Mouse (Mus musculus) forebrain, embryonic 10.5 days (tissue): Measurements from ENCODE around the gene Nt5dc1. TPM values are rescaled to one million over a fixed set of nuclear protein-coding genes. Genes with fewer than 3 reads are reported as not detected.
"Not testable (repeated sequence)": the region's sequence is repeated elsewhere in the genome, so short reads cannot be mapped to it uniquely, and the experiment has no call there.

Experiments used
- DNase-seq: peaks from one replicate; pipeline ENCODE4 v3.0.0-alpha.2; 2017; ENCODE audit warnings: low spot score; ENCODE audit errors: extremely low spot score
- H3K27ac ChIP-seq: fragments of 300-500 bp; sonication (generic); 2 replicates; pipeline ENCODE4 v1.5.1; 2016; ENCODE audit warnings: mild to moderate bottlenecking
- H3K27me3 ChIP-seq: fragments of 300-500 bp; sonication (generic); 2 replicates; pipeline ENCODE4 v1.6.1; 2016; ENCODE audit warnings: mild to moderate bottlenecking; ENCODE audit not compliant: poor library complexity, severe bottlenecking
- H3K36me3 ChIP-seq: fragments of 300-500 bp; sonication (generic); replicated peaks from 2 replicates; pipeline ENCODE4 v1.6.1; 2016; ENCODE audit warnings: mild to moderate bottlenecking, moderate library complexity
- H3K4me1 ChIP-seq: fragments of 300-500 bp; sonication (generic); 2 replicates; pipeline ENCODE4 v1.6.1; 2016
- H3K4me3 ChIP-seq: fragments of 300-500 bp; sonication (generic); 2 replicates; pipeline ENCODE4 v1.5.1; 2016; ENCODE audit warnings: mild to moderate bottlenecking, moderate library complexity
- H3K9me3 ChIP-seq: fragments of 300-500 bp; sonication (generic); 2 replicates; pipeline ENCODE4 v1.6.1; 2016; ENCODE audit warnings: mild to moderate bottlenecking, moderate library complexity
- WGBS: fragments of 180-500 bp; shearing (Covaris S2); methylation state at CpG from one replicate; pipeline ENCODE4 v1.1.7; 2016; 5-methylcytosine and 5-hydroxymethylcytosine counted together
- polyA plus RNA-seq: library from polyadenylated mRNA; unstranded; fragments of >200 nt; fragmentation: Nextera tagmentation; extraction: Ambion mirVana; gene quantifications from 2 replicates; pipeline ENCODE4 v1.2.1, GENCODE M21; 2016

Nt5dc1 gene
- 8.8 and 9.8 TPM in 2 replicates for polyA plus RNA-seq

GRCm38 (mm10) chr10:34418204-34418756 is at the start of gene Nt5dc1:
Nt5dc1 (minus strand) TSS chr10:34418552.
- Histone ChIP-seq H3K27ac (peak within 1 kb of the TSS; percentile 91), H3K4me3 (peak within 1 kb of the TSS; percentile 74), H3K36me3 (no peaks in the 10 kb centered on the region), H3K9me3 (no peaks in the 10 kb centered on the region), H3K4me1 (peaks cover 13% of the 10 kb centered on the region), H3K27me3 (no peaks in the 10 kb centered on the region)
- DNase-seq = peak; percentile 98
- under 1% methylated on average over 49 of the region's 49 CpGs for WGBS

- no peaks in the 10 kb centered on the region for H3K36me3 ChIP-seq
- H3K4me1 ChIP-seq = peaks cover 4% of the 10 kb centered on the region; the same call in 1 of the 2 replicates
- no peaks in the 10 kb centered on the region for H3K27me3 ChIP-seq
- H3K27ac ChIP-seq = no peak overlapping the region
- no peaks in the 10 kb centered on the region for H3K9me3 ChIP-seq
- H3K4me3 ChIP-seq = no peak overlapping the region
- 91% methylated on average over 4 of the region's 4 CpGs for WGBS
- DNase-seq = no peak
Measured at GRCm38 (mm10) chr10:34464321-34464720, 46.0 kb upstream of the Nt5dc1 start.

GRCm38 (mm10) chr10:34461451-34461850 is 43.1 kb upstream of the Nt5dc1 start:
- H3K27ac ChIP-seq = no peak overlapping the region
- DNase-seq = no peak
- H3K4me1 ChIP-seq = no peaks in the 10 kb centered on the region
- no peaks in the 10 kb centered on the region for H3K36me3 ChIP-seq
- H3K4me3 ChIP-seq = no peak overlapping the region
- WGBS = 93% methylated on average over 4 of the region's 4 CpGs
- no peaks in the 10 kb centered on the region for H3K27me3 ChIP-seq
- H3K9me3 ChIP-seq = no peaks in the 10 kb centered on the region

- H3K4me3 ChIP-seq = no peak overlapping the region
- H3K27ac ChIP-seq = no peak overlapping the region
- no peak for DNase-seq
- no peaks in the 10 kb centered on the region for H3K9me3 ChIP-seq
- H3K36me3 ChIP-seq = no peaks in the 10 kb centered on the region
- no peaks in the 10 kb centered on the region for H3K27me3 ChIP-seq
- WGBS = 81% methylated on average over 1 of the region's 1 CpGs
- H3K4me1 ChIP-seq = no peaks in the 10 kb centered on the region
Measured at GRCm38 (mm10) chr10:34449469-34449868, 31.1 kb upstream of the Nt5dc1 start.

- 92% methylated on average over 7 of the region's 14 CpGs for WGBS
- H3K9me3 ChIP-seq, H3K4me3 ChIP-seq, H3K4me1 ChIP-seq, H3K27me3 ChIP-seq, H3K36me3 ChIP-seq, DNase-seq, H3K27ac ChIP-seq: not testable (repeated sequence)
Measured at GRCm38 (mm10) chr10:34434191-34434590, 15.8 kb upstream of the Nt5dc1 start.

GRCm38 (mm10) chr10:34431783-34432182 is 13.4 kb upstream of the Nt5dc1 start:
- Histone ChIP-seq H3K36me3 (no peaks in the 10 kb centered on the region), H3K27me3 (no peaks in the 10 kb centered on the region), H3K4me3 (no peak overlapping the region), H3K27ac (no peak overlapping the region), H3K4me1 (no peaks in the 10 kb centered on the region), H3K9me3 (no peaks in the 10 kb centered on the region)
- DNase-seq = no peak

GRCm38 (mm10) chr10:34418794-34419193 is 442 bp upstream of the Nt5dc1 start:
- H3K4me3 ChIP-seq = peak overlapping the region; percentile 74
- H3K27ac ChIP-seq = peak overlapping the region; percentile 91; the same call in 1 of the 2 replicates
- H3K36me3 ChIP-seq, DNase-seq, H3K27me3 ChIP-seq, H3K9me3 ChIP-seq: not testable (repeated sequence)
- peaks cover 13% of the 10 kb centered on the region for H3K4me1 ChIP-seq
- WGBS = 86% methylated on average over 4 of the region's 4 CpGs

- Histone ChIP-seq H3K9me3 (no peaks in the 10 kb centered on the region), H3K36me3 (peaks cover 26% of the 10 kb centered on the region), H3K27me3 (no peaks in the 10 kb centered on the region), H3K4me3 (no peak overlapping the region), H3K4me1 (no peaks in the 10 kb centered on the region), H3K27ac (no peak overlapping the region)
- DNase-seq = no peak
Measured at GRCm38 (mm10) chr10:34399267-34399666, 19.1 kb downstream of the Nt5dc1 start.

- H3K9me3 ChIP-seq = no peaks in the 10 kb centered on the region
- DNase-seq = no peak
- H3K27ac ChIP-seq = no peak overlapping the region
- WGBS = 88% methylated on average over 4 of the region's 4 CpGs
- H3K4me1 ChIP-seq = no peaks in the 10 kb centered on the region
- no peak overlapping the region for H3K4me3 ChIP-seq
- H3K27me3 ChIP-seq = no peaks in the 10 kb centered on the region
- H3K36me3 ChIP-seq = peaks cover 13% of the 10 kb centered on the region
Measured at GRCm38 (mm10) chr10:34396959-34397358, 21.4 kb downstream of the Nt5dc1 start.

GRCm38 (mm10) chr10:34389681-34390080 is 28.7 kb downstream of the Nt5dc1 start, which contains the start of gene Col10a1:
Col10a1 (plus strand) TSS chr10:34389981.
- Histone ChIP-seq H3K4me3 (no peak within 1 kb of the TSS), H3K27me3 (no peaks in the 10 kb centered on the region), H3K9me3 (no peaks in the 10 kb centered on the region), H3K27ac (no peak within 1 kb of the TSS), H3K4me1 (no peaks in the 10 kb centered on the region), H3K36me3 (0 out of 2 replicates have a peak, but pooled peaks cover 4% of the 10 kb centered on the region)
- WGBS = 70% methylated on average over 8 of the region's 8 CpGs
- DNase-seq = no peak

GRCm38 (mm10) chr10:34385636-34386035 is 32.7 kb downstream of the Nt5dc1 start:
- H3K36me3 ChIP-seq = no peaks in the 10 kb centered on the region
- 92% methylated on average over 5 of the region's 5 CpGs for WGBS
- no peaks in the 10 kb centered on the region for H3K4me1 ChIP-seq
- H3K27ac ChIP-seq = no peak overlapping the region
- no peaks in the 10 kb centered on the region for H3K9me3 ChIP-seq
- H3K4me3 ChIP-seq = no peak overlapping the region
- no peak for DNase-seq
- no peaks in the 10 kb centered on the region for H3K27me3 ChIP-seq

- Histone ChIP-seq H3K27ac (no peak overlapping the region), H3K36me3 (no peaks in the 10 kb centered on the region), H3K27me3 (no peaks in the 10 kb centered on the region), H3K4me1 (no peaks in the 10 kb centered on the region), H3K4me3 (no peak overlapping the region), H3K9me3 (no peaks in the 10 kb centered on the region)
- 93% methylated on average over 7 of the region's 7 CpGs for WGBS
- DNase-seq = no peak
Measured at GRCm38 (mm10) chr10:34373332-34373731, 45.0 kb downstream of the Nt5dc1 start.

GRCm38 (mm10) chr10:34368138-34368537 is 50.2 kb downstream of the Nt5dc1 start:
- DNase-seq = no peak
- H3K9me3 ChIP-seq = no peaks in the 10 kb centered on the region
- no peak overlapping the region for H3K4me3 ChIP-seq
- H3K27ac ChIP-seq = no peak overlapping the region
- no peaks in the 10 kb centered on the region for H3K27me3 ChIP-seq
- H3K4me1 ChIP-seq = no peaks in the 10 kb centered on the region
- WGBS = 70% methylated on average over 5 of the region's 5 CpGs
- H3K36me3 ChIP-seq = no peaks in the 10 kb centered on the region

GRCm38 (mm10) chr10:34363756-34364155 is 54.6 kb downstream of the Nt5dc1 start:
- Histone ChIP-seq H3K4me1 (no peaks in the 10 kb centered on the region), H3K27ac (no peak overlapping the region), H3K36me3 (no peaks in the 10 kb centered on the region), H3K9me3 (no peaks in the 10 kb centered on the region), H3K4me3 (no peak overlapping the region), H3K27me3 (no peaks in the 10 kb centered on the region)
- no peak for DNase-seq
